Mouse (Mus musculus) lung, postnatal 0 days (tissue): ENCODE measurements around the gene Lyrm9. TPM values are rescaled to one million over a fixed set of nuclear protein-coding genes. Genes with fewer than 3 reads are reported as not detected.

Experiments used
- ATAC-seq: fragments of 200-750 bp; cut with Nextera tagmentation; 2 replicates; pipeline ENCODE4 v1.8.0; 2017; ENCODE audit warnings: moderate library complexity
- DNase-seq: peaks from one replicate; pipeline ENCODE4 v3.0.0-alpha.2; 2016; ENCODE audit warnings: low spot score
- H3K27ac ChIP-seq: fragments of 300-500 bp; sonication (generic); 2 replicates; pipeline ENCODE4 v1.5.1; 2014; ENCODE audit warnings: antibody characterized with exemption, mild to moderate bottlenecking, low read length, mixed read lengths
- H3K27me3 ChIP-seq: fragments of 300-500 bp; sonication (generic); replicated peaks from 2 replicates; pipeline ENCODE4 v1.6.1; 2014; ENCODE audit warnings: low read length, mixed read lengths; ENCODE audit not compliant: insufficient read depth
- H3K36me3 ChIP-seq: fragments of 300-500 bp; sonication (generic); 2 replicates; pipeline ENCODE4 v1.6.1; 2014; ENCODE audit warnings: low read length, mixed read lengths; ENCODE audit not compliant: insufficient read depth
- H3K4me1 ChIP-seq: fragments of 300-500 bp; sonication (generic); 2 replicates; pipeline ENCODE4 v1.6.1; 2014; ENCODE audit warnings: antibody characterized with exemption, low read depth, low read length, mixed read lengths; ENCODE audit not compliant: insufficient read depth
- H3K4me2 ChIP-seq: fragments of 300-500 bp; sonication (generic); replicated peaks from 2 replicates; pipeline ENCODE4 v1.6.1; 2014; ENCODE audit warnings: low read depth, mild to moderate bottlenecking, low read length, moderate library complexity, mixed read lengths
- H3K4me3 ChIP-seq: fragments of 300-500 bp; sonication (generic); 2 replicates; pipeline ENCODE4 v1.5.1; 2014; ENCODE audit warnings: low read depth, low read length
- H3K9ac ChIP-seq: fragments of 300-500 bp; sonication (generic); replicated peaks from 2 replicates; pipeline ENCODE4 v1.6.1; 2014; ENCODE audit warnings: low read depth, mild to moderate bottlenecking
- H3K9me3 ChIP-seq: fragments of 300-500 bp; sonication (generic); 2 replicates; pipeline ENCODE4 v1.6.1; 2016; ENCODE audit warnings: low read length, mixed read lengths
- CTCF ChIP-seq: IDR thresholded peaks from 2 replicates; pipeline ENCODE4 v1.5.1; 2016; ENCODE audit warnings: antibody characterized with exemption, mild to moderate bottlenecking
- EP300 ChIP-seq: IDR thresholded peaks from 2 replicates; pipeline ENCODE4 v1.6.1; 2016; ENCODE audit warnings: antibody characterized with exemption, mild to moderate bottlenecking, control low read depth
- WGBS: fragments of 180-500 bp; shearing (Covaris S2); extraction: QIAGEN DNeasy Blood & Tissue Kit; methylation state at CpG from one replicate; pipeline ENCODE4 v1.1.7; 2014; 5-methylcytosine and 5-hydroxymethylcytosine counted together
- polyA plus RNA-seq: library from polyadenylated mRNA; unstranded; fragments of >200 nt; fragmentation: Nextera tagmentation; extraction: Ambion mirVana; gene quantifications from 2 replicates; pipeline ENCODE4 v1.2.1, GENCODE M21; 2015

Lyrm9 gene
- polyA plus RNA-seq, 1 experiment from 2014 or later, result 5.7 TPM

DNA sequence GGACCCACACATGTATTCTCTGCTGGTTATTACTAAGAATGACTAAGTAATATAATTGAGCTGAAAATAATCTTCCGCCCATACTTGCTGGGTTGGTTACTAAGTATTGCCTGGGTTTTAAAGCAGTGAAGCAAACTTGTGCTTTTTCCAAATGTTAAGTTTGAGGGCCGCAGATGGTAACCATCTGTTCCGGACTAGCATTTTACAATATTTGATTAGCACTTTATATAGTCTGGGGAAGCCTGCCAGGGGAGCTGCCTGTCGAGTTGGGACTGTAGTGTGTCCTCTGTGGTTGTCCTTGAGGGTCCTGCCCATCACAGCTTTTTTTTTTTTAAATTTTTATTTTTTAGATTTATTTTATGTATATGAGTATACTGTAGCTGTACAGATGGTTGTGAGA, 5.3 kb downstream of the Lyrm9 start:
- H3K27ac ChIP-seq, result no peak overlapping the region
- ATAC-seq (no peak), DNase-seq (peak; percentile 16)
- H3K9me3 ChIP-seq, result no peaks in the 10 kb centered on the region
- no peak for TF ChIP-seq CTCF
- no peak for TF ChIP-seq EP300
- H3K36me3 ChIP-seq, result no peaks in the 10 kb centered on the region
- no peaks in the 10 kb centered on the region for H3K27me3 ChIP-seq
- no peaks in the 10 kb centered on the region; the same call in none of the 2 replicates for H3K4me1 ChIP-seq
- H3K4me2 ChIP-seq, result no peak overlapping the region
- no peak overlapping the region for H3K4me3 ChIP-seq
- 53% methylated on average over 4 of the region's 4 CpGs for WGBS
- H3K9ac ChIP-seq, result no peak overlapping the region

DNA sequence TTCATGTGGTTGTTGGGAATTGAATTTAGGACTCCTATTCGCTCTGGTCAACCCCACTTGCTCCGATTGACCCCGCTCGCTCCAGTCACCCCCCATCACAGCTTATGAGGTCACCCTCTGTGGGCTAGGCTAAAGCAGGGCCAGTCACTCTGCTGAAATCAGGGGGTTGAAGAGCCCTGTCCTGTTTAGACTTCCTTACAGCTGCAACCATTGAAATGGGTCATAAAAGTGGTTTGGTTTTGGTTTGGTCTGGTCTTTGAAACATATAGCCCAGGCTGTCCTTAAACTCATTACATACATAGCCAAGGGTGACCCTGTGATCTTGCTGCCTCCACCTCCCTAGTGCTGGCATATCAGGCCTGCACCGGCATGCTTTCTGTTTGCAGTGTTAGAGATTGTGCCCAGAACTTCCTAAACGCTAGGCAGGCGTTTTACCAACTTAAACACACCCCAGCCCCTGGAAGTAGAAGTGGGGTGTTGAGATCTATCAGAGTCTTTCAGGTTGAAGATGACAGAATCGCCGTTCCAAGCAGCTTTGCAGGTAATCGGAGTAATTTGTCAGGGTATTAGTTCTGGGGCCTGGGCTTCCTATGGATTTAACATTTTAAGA, 5.8 kb downstream of the Lyrm9 start:
- no peak overlapping the region for H3K27ac ChIP-seq
- no peaks in the 10 kb centered on the region for H3K36me3 ChIP-seq
- TF ChIP-seq CTCF (no peak), EP300 (no peak)
- H3K27me3 ChIP-seq, result no peaks in the 10 kb centered on the region
- no peak for ATAC-seq
- DNase-seq, result no peak
- no peak overlapping the region for H3K4me3 ChIP-seq
- H3K4me1 ChIP-seq, result no peaks in the 10 kb centered on the region; the same call in none of the 2 replicates
- WGBS, result 82% methylated on average over 10 of the region's 10 CpGs
- H3K9me3 ChIP-seq, result no peaks in the 10 kb centered on the region
- no peak overlapping the region for H3K9ac ChIP-seq
- H3K4me2 ChIP-seq, result no peak overlapping the region

DNA sequence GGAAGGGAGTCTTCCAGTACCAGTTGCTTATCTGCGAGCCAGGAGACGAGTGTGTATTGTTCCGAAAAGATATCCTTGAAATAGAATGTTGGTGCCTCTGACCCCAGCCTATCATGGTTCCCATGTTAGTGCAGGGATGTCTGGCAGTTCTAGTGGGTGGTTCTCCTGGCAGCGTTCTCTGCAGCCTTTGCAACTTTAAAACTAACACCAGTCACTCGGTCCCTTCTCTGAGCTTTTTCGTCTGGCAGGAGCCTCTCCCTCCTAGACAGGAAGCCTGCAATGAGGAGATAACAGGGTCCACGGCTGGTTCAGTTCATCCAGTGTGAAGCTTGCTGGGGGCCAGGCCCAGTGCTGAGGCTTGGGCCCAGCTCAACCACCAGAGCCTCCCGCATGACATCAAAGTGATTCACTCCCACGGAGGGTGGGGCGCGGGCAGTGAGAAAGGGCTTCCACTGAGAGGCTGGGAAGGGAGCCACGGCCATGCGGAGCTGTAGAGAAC, 6.5 kb downstream of the Lyrm9 start:
- H3K36me3 ChIP-seq, result no peaks in the 10 kb centered on the region
- no peak overlapping the region for H3K9ac ChIP-seq
- no peak for TF ChIP-seq CTCF
- TF ChIP-seq EP300, result peak; percentile 94
- no peak overlapping the region for H3K4me3 ChIP-seq
- 0 out of 2 replicates have a peak overlapping the region, but pooled peaks have one; percentile 43 for H3K27ac ChIP-seq
- DNase-seq (peak; percentile 78), ATAC-seq (peak; percentile 93)
- 37% methylated on average over 13 of the region's 13 CpGs for WGBS
- H3K9me3 ChIP-seq, result no peaks in the 10 kb centered on the region
- H3K4me2 ChIP-seq, result no peak overlapping the region
- no peaks in the 10 kb centered on the region for H3K27me3 ChIP-seq
- H3K4me1 ChIP-seq, result no peaks in the 10 kb centered on the region; the same call in none of the 2 replicates

DNA sequence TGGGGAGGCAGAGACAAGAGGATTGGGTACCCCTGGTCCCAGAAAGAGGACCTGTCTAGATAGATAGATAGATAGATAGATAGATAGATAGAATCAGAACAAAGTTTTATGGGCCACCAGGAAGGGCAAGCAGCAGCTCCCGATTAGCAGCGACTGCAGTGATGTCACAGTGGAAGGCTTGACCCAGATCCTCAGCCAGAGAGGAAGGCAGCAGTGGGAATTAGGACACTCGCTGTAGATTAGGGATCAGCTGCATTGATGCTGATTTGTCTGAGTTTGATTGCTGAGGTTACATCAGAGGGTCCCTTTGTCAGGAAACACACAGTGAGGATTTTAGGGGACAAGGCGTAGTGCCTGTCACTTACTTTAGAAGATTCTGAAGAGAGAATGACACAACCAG, 10.1 kb downstream of the Lyrm9 start:
- Histone ChIP-seq H3K36me3 (no peaks in the 10 kb centered on the region), H3K27ac (no peak overlapping the region), H3K4me2 (no peak overlapping the region), H3K9me3 (no peaks in the 10 kb centered on the region), H3K9ac (no peak overlapping the region), H3K4me1 (no peaks in the 10 kb centered on the region; the same call in 1 of the 2 replicates), H3K27me3 (no peaks in the 10 kb centered on the region), H3K4me3 (no peak overlapping the region)
- WGBS, result 89% methylated on average over 4 of the region's 4 CpGs
- no peak for ATAC-seq
- no peak for DNase-seq
- TF ChIP-seq CTCF, result no peak
- TF ChIP-seq EP300, result no peak

DNA sequence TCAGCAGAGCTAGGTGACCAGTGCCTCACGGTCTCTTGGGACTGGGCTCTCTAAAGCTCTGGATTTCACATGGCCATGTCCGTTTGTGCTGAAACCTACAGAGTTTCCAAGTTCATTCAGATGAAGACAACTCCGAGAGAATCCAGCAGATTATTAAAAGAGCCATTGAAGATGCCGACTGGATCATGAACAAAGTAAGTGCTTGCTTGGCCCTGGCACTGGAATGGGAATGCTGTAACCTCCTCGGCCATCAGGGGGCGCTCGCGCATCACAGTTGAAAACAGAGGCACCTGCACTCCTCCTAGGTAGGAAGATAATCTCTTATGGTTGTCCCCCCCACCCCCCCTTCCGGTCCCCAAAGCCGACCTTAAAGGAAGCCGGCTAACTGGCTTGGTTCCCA, 11.6 kb downstream of the Lyrm9 start:
- TF ChIP-seq EP300, result no peak
- TF ChIP-seq CTCF, result peak; percentile 75
- H3K4me1 ChIP-seq, result no peaks in the 10 kb centered on the region; the same call in 1 of the 2 replicates

DNA sequence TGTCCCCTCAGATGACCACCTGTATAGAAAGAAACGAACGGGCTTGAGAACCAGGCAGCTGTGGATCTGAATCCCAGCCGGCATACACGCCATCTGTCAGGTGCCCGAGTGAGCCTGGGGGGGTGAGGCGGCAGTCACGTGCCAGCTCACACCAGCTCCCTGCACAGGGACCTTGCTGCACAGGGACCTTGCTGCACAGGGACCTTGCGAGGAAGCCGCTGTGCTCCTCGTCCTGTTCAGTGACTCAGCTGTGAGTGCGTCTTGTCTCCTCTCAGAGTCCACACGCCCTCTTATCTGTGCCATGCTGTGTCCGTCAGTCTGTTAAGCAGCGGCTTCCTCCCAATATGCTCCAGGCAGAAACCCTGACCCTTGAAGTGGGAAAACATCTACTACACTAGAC, 13.1 kb downstream of the Lyrm9 start:
- Histone ChIP-seq H3K4me2 (no peak overlapping the region), H3K27me3 (no peaks in the 10 kb centered on the region), H3K9ac (no peak overlapping the region), H3K4me3 (no peak overlapping the region), H3K9me3 (no peaks in the 10 kb centered on the region), H3K4me1 (no peaks in the 10 kb centered on the region), H3K36me3 (no peaks in the 10 kb centered on the region), H3K27ac (no peak overlapping the region)
- DNase-seq, result no peak
- WGBS, result 67% methylated on average over 14 of the region's 14 CpGs
- no peak for ATAC-seq
- TF ChIP-seq CTCF (no peak), EP300 (no peak)

More for the DNA sequence above, 11.6 kb downstream of the Lyrm9 start:
- Histone ChIP-seq H3K27me3 (no peaks in the 10 kb centered on the region), H3K9ac (no peak overlapping the region), H3K4me3 (no peak overlapping the region), H3K36me3 (no peaks in the 10 kb centered on the region), H3K9me3 (no peaks in the 10 kb centered on the region), H3K27ac (no peak overlapping the region), H3K4me2 (no peak overlapping the region)
- ATAC-seq (no peak), DNase-seq (peak; percentile 49)
- WGBS, result 13% methylated on average over 11 of the region's 11 CpGs
